Mouse (Mus musculus) R1 (cell line): Measurements from ENCODE around the gene Fgfr2.

ENCODE experiments used
- DNase-seq: peaks from one replicate; pipeline ENCODE4 v3.0.0-alpha.2; 2018; ENCODE audit warnings: low read depth, low spot score

Gene Fgfr2

GRCm38 (mm10) chr7:132372752-132373513, 750.2 kb downstream of the Fgfr2 start:
- DNase-seq: no peak

- no peak for DNase-seq
Observed at GRCm38 (mm10) chr7:132371832-132372231, 751.3 kb downstream of the Fgfr2 start.

GRCm38 (mm10) chr7:132369784-132370183, 753.4 kb downstream of the Fgfr2 start:
- DNase-seq: no peak

- no peak for DNase-seq
Observed at GRCm38 (mm10) chr7:132368859-132369258, 754.3 kb downstream of the Fgfr2 start.

GRCm38 (mm10) chr7:132367344-132367743, 755.8 kb downstream of the Fgfr2 start:
- no peak for DNase-seq

GRCm38 (mm10) chr7:132365703-132366384, 757.3 kb downstream of the Fgfr2 start:
- DNase-seq: no peak

- DNase-seq: no peak
Observed at GRCm38 (mm10) chr7:132365111-132365510, 758.0 kb downstream of the Fgfr2 start.

- no peak for DNase-seq
Observed at GRCm38 (mm10) chr7:132364506-132364905, 758.6 kb downstream of the Fgfr2 start.

GRCm38 (mm10) chr7:132360336-132360735, 762.8 kb downstream of the Fgfr2 start:
- no peak for DNase-seq

- no peak for DNase-seq
Observed at GRCm38 (mm10) chr7:132358709-132359108, 764.4 kb downstream of the Fgfr2 start.

GRCm38 (mm10) chr7:132358250-132358649, 764.9 kb downstream of the Fgfr2 start:
- no peak for DNase-seq

GRCm38 (mm10) chr7:132357841-132358237, 765.3 kb downstream of the Fgfr2 start:
- DNase-seq: no peak

GRCm38 (mm10) chr7:132356881-132357840, 766.0 kb downstream of the Fgfr2 start:
- no peak for DNase-seq

GRCm38 (mm10) chr7:132356185-132356584, 767.0 kb downstream of the Fgfr2 start:
- no peak for DNase-seq

- DNase-seq: no peak
Observed at GRCm38 (mm10) chr7:132355767-132356166, 767.4 kb downstream of the Fgfr2 start.

- DNase-seq: no peak
Observed at GRCm38 (mm10) chr7:132349075-132349572, 774.0 kb downstream of the Fgfr2 start.

- peak; percentile 75 for DNase-seq
Observed at GRCm38 (mm10) chr7:132347273-132348045, 775.7 kb downstream of the Fgfr2 start.

GRCm38 (mm10) chr7:132345526-132346070, 777.6 kb downstream of the Fgfr2 start:
- DNase-seq: peak; percentile 48

- DNase-seq: no peak
Observed at GRCm38 (mm10) chr7:132344606-132345005, 778.5 kb downstream of the Fgfr2 start.

GRCm38 (mm10) chr7:132343900-132344299, 779.2 kb downstream of the Fgfr2 start:
- DNase-seq: no peak

- peak; percentile 57 for DNase-seq
Observed at GRCm38 (mm10) chr7:132343146-132343545, 780.0 kb downstream of the Fgfr2 start.
